Mouse (Mus musculus): ENCODE results near the gene Sesn3.

DNA sequence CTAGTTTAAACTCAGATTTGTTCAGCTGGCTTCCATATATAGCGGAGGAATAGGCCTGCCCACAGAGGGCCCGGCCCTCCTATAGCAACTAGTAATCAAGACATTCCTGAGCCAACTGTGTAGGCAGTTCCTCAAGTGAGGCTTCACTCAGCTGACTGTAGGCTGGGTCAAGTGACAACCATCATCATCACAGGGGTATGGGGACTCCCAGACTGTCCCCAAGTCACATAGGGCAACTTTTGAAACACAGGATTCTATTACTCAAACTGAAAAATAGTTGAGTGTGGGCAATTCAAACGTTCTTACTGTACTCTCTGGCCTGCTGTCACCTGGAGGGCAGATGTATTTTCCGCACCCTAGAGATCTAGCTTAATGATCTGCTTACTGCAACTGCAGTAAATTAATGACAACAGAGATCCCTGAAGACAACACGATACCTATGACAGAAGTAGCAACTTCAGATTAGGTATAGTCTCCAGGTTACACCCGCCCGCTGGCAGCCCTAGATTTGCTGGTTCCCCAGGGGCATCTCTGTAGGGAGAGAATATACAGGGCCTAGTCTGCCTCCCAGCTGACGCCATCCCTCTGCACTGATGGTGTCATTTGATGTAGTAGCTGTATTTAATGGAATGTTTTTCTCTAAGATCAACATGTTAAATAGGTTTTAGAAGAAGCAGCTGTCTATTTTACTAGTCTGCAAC, 87.4 kb downstream of the Sesn3 start:
- no peak for TF ChIP-seq EP300 (IDR thresholded peaks at IDR 0.05)
- no peak for TF ChIP-seq CTCF (IDR thresholded peaks at IDR 0.05)

All from lung, postnatal 0 days (tissue).